Mouse (Mus musculus) megakaryocyte, adult 5-6 weeks (primary cell): ENCODE data around the gene Gm10663. TPM values are rescaled to one million over a fixed set of nuclear protein-coding genes. Genes with fewer than 3 reads are reported as not detected.

ENCODE experiments used
- ATAC-seq: 2 replicates; pipeline ENCODE4 v1.8.0; 2016; ENCODE audit warnings: mild to moderate bottlenecking, inconsistent platforms; ENCODE audit not compliant: poor library complexity, severe bottlenecking
- total RNA-seq, 2 experiments: library from RNA; stranded (forward) in 1 of 2; stranded (reverse) in 1 of 2; fragments of 153-499, 151-499 nt in 1 of 2; fragments of 221-1000, 200-1000 nt in 1 of 2; gene quantifications; 2 replicates each; pipeline versions ENCODE4 v1.2.3 to v1.2.4; 2015 to 2017

Gene Gm10663
- total RNA-seq (2015) (not detected in 2 replicates), total RNA-seq (2017) (not detected in 2 replicates)

DNA sequence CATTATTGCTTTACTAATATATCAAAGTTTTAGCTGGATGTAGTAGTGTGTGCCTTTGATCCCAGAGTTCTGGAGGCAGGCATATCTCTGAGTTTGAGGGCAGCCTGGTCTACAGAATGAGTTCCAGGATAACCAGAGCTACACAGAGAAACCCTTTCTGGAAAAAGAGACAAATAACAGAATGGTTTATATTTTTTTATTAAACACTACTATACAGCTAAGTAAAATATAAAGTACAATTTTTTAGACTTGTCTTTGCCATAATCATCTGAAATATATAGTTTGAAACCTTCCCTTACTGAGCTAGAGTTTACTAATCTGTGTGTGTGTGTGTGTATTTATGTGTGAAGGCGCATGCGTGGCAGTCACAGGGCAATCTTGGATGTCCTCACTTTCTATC, at the start of gene Gm10663:
Gene Gm10663, plus strand, starts transcription at position 301 of the 400 bp plus-strand sequence.
- ATAC-seq = no peak

DNA sequence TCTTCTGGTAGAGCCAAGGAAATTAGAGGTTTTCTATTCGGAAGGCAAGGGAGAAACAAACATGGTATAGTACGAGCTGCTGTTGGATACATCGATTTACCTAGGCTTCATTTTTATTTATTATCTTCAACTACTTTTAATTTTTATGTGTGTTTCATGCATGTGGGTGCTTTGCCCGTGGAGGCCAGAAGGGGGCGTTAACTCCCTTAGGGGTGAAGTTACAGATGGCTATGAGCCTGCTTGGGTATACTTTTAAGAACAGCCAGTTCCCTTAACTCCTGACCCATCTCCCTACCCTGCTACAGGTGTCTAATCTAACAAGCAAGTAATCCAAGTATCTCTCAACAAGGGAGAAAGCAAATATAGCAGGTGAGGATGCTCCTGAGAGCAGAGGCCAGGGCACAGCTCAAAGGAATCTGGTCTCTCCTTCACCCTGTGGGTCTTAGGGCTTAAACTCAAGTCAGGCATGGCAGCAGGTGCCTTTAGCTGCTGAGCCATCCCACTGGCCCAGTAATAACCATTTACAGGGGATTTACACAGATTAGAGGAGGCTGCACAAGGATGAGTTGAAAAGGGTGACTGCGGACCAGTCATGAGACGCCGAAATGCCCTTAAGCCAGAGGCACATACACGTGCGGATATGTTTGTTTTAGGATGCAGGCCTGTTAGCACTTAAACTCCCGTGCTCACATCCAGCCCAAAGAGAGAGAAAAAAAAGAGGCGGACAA, 45.7 kb upstream of the Gm10663 start:
- no peak for ATAC-seq

DNA sequence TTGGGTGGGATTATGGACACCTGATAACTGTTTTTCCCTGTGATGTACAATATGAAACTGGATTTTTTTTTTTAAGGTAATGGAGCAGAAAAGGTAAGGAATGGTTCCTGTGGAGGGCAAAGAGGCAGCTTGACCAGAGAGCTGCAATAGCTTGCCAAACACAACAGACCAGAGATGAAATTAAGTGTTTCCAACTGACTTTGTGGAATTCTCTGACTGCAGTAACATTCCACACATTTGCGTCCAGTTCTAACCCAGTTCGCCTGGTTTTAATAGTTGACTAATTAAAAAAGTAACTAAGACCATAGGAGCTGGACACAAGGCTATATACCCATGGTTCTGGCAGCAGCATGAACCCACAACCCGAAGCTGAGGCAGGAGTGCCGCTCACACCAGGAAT, 45.1 kb upstream of the Gm10663 start:
- no peak for ATAC-seq

DNA sequence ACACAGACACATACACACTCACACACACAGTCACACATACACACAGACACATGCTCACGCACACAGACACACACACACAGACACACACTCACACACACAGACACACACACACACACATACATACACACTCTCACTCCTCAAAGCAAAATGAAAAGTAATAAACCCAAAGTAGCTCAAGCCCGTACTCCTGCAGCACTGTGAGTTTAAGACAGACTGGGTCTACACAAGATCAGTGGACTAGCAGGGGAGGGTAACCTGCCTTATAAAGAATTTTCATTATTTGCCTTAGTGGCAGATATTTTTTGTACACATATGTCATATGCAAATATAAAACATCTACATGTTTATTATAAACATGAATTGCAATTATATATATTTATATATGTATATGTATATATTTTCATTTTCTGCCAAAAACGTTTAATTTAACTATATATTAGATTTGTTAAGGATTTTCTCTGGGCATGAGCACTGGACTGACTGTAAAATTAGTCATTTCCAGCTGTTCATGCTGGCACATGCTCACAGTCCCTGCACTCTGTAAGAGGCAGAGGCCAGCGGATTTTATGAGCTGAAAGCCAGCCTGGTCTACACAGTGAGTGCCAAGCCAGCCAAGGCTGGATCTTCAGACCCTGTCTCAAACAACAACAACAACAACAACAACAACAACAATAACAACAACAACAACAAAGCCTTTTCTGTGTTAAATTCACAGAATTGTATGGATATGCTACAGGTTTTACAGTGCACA, 43.9 kb upstream of the Gm10663 start:
- no peak for ATAC-seq

DNA sequence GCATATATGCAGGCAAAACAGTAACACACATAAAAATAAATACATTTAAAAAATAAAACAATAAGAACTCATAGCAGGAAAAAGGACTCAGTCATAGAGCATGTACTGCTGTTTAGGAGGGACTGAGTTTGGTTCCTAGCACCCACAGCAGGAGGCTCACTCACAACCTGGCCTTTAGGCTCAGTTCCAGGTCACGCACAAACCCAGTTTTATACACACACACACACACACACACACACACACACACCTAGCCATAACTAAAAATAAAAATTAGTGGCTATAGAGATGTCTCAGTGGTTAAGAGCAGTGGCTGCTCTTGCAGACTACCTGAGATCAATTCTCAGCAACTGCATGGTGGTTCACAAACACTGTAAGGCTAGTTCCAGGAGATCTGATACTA, 42.7 kb upstream of the Gm10663 start:
- no peak for ATAC-seq

DNA sequence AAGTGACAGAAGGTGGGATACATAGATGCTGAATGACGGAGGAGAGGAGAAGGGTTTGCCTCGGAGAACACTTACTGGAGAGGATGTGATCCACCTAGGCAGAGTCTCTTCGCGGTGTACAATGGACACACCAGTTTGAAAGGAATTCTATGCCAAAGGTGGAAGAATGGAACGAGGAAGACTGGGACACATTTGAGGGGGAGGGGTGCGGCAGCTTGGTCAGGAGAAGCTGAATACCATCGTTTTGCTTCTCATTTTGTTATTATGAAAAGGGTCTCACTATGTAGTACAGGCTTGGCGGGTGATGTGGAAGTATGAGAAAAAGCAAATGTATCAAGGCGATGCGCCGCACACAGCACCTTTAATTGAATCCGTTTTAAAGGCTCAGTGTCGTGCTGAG, 41.8 kb upstream of the Gm10663 start:
- ATAC-seq = no peak

DNA sequence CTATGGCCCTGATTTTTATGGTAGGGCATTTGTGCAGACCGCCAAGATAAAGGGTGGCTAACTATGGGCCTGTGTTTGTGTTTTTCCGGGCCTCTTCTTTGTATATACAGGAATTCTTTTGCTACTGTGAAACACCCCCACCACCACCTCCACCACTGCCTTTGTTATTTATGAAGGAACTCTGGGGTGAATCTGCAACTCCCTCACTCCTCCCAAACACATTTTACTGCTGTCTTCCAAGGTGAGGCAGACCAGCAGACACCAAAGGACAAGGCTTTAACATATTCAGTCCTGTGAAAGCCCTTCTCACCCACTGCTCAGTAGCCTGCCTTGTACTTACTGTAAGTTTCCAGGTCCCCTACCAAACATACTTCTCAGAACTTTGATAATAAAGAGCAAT, 40.7 kb upstream of the Gm10663 start:
- ATAC-seq = no peak

DNA sequence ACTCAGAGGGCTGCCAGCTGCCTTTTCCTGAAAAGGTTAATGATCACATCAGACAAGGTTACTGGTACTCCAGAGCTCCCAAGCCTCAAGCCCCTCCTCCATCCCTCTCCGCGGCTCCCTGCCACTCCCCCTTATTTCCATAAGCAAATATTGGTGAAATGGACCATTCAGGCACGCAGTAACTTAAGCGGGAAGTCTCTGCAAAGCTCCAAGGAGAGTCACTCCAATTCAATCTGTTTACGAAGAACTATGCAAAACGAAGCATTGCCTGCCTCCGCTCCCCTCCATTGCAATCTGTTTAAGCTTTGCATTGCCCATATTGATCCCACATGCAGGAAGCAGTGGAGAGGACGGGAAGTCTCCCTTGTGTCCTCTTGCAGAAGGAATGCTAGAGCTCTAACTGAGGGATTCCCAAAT, 37.7 kb upstream of the Gm10663 start, which contains the start of gene Apela:
Gene Apela, minus strand, starts transcription at position 220 of the 417 bp plus-strand sequence.
- ATAC-seq = no peak

DNA sequence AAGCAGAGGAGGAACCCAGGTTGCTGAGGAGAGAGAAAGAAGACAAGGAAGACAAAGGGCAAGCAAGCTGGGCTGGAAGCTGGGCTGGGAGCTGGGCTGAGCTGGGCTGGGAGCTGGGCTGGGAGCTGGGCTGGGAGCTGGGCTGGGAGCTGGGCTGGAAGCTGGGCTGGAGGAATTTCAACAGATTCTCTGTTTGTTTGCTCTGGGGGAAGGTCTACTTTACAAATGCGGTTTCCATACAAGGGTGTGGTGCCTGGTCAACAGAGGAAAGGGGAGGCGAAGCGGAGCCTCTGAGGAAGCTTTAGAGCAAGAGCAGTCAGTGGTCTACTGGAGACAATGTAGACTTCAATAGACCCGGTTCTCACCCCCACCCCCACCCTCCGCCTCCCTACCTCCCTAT, 28.3 kb upstream of the Gm10663 start:
- ATAC-seq = no peak

DNA sequence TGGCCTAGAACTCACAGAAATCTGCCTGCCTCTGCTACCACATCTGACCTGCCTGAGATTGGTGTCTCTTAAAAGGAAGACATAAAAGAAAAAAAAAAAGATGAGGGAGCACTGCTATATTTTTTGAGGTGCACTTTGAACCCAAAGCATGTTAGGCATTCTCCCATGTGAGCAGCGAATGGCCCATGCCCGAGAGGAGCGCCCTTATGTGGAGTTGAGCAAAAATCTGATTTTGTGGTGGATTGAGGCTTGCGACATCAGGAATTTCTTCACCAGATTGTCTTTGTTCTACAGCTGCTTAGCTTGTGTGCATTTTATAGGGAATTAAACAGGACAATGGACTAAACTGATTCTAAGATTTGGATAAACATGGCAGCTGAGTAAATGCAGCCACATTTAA, 27.6 kb upstream of the Gm10663 start:
- no peak for ATAC-seq

DNA sequence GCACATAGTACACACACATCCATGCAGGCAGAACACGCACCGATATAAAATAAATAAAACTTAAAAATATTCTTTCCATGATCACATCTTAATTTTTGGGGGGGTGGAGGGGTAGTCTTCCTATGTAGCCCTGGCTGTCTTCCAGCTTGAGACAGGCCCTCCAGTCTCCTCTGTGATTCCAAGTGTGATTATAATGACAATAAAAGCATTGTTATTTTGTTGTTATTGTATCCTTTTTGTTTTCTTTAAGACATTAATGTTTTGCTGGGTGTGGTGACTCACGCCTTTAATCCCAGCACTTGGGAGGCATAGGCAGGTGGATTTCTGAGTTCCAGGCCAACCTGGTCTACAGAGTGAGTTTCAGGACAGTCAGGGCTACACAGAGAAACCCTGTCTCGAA, 27.0 kb upstream of the Gm10663 start:
- ATAC-seq = no peak

DNA sequence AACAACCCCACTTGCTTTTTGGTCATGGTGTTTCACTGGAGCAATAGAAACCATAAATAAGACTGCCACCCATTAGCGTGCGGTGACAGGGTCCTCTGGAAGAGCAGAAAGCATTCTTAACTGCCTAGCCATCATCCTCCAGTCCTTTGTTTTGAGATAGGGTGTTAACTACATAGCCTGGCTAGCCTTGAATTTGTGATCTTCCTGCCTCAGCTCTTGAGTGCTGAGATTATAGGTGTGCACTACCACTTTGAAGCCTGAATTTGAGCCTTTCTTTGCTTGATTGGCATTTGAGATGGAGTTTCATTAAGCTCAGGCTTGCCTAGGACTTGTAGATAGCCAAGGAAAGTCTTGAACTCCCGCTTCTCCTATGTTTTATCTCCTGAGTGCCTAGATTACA, 21.3 kb upstream of the Gm10663 start:
- no peak for ATAC-seq

DNA sequence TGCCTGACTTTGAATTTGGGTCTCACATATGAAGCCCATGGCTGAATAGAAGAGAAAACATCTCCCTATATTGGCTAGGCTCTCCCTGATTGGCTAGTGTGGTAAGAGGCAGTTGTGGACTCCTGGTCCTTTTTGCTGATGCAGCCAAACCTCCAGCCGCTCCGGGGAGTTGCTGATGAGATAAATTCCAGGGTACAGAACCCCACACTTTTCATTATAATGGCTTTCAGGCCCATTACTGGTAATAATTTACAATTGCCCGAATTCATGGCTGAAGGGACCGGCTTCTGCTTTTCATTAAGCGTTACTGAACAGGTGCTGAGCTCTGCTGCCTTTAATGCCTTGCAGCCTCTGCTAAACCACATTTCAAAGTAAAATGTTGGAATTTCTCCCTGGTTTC, 20.9 kb upstream of the Gm10663 start:
- ATAC-seq = no peak

DNA sequence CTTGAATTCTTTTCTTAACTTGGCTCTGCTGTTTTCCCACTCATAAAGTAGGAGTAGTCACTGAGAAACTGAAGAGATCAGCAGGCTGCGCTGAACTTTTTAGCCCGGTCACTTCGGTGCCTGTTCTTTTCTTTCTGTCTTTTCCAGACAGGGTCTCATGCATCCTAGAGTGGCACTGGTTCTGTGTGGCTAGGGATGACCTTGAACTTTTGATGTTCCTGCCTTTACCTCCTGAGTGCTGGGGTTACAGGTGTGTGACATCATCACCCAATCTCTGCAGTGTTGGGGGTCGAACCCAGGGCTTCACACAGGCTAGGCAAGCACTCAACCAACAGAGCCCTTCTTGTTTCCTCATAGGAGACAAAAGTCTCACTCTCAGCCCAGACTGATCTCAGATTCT, 18.1 kb upstream of the Gm10663 start:
- ATAC-seq = no peak

DNA sequence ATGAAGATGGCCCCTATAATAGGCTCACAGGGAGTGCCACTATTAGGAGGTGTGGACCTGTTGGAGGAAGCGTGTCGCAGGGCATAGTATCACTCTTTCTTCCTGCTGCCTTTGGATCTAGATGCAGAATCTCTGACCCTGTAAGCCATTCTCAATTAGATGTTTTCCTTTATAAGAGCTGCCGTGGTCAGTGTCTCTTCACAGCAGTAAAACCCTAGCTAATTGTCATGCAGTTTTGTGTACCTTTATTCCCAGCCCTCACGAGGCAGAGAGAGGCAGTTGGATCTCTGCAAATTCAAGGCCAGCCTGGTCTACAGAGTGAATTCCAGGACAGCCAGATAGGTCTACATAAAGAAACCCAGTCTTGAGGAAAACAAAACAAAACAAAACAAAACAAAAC, 12.6 kb upstream of the Gm10663 start:
- ATAC-seq = no peak

DNA sequence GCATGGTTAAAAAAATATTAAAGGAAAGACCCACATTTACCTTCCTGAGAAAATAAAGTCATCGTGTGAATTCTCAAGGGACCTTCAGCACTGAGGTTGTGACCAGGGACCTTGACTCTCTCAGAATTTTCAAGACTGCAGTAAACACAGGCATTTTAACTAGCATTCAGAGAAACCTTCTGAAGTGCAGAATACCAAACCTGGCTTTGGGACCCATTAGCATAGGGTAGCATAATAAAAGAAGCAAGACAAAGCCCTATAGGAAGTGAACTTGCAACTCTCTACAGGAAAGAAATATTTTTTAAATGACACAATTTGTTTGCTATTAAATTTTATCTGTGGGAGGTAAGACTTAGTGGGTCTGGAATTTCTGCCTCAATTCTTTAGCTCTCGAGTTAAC, 10.8 kb upstream of the Gm10663 start:
- ATAC-seq = no peak

DNA sequence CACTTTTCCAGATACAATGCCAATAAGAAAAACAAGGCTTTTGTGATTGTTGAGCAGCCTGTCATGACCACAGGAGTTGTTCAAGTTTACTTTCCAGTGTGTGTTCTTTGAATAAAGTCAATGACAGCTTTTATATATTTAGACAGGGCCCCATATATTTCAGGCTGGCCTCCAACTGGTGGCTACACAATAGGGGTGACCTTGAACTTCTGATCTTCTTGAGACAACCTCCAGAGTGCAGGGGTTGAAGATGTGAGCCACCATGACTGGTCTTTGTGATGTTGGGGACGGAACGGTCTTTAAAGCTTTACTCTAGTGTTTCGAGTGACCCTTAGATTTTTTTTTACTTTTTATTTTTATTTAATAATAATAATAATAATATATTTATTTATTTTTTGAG, 9.2 kb upstream of the Gm10663 start:
- ATAC-seq = no peak

DNA sequence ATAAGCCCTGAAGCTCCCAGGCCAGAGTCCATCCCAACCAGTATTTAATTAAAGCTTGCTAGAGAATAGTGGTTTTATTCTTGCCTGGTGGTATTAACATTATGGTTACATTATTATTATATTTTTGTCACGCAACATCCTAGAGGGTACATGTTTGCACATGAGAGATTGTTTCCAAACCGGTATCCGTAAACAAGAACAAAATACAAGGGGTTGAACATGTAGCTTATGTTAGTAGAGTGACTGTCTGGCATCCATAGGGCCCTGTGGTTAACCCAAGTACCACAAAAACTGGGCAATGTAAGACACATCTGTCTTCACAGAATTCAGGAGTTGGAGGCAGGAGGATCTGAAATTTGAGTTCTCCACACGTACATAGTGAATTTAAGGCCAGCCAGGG, 7.8 kb upstream of the Gm10663 start:
- no peak for ATAC-seq

DNA sequence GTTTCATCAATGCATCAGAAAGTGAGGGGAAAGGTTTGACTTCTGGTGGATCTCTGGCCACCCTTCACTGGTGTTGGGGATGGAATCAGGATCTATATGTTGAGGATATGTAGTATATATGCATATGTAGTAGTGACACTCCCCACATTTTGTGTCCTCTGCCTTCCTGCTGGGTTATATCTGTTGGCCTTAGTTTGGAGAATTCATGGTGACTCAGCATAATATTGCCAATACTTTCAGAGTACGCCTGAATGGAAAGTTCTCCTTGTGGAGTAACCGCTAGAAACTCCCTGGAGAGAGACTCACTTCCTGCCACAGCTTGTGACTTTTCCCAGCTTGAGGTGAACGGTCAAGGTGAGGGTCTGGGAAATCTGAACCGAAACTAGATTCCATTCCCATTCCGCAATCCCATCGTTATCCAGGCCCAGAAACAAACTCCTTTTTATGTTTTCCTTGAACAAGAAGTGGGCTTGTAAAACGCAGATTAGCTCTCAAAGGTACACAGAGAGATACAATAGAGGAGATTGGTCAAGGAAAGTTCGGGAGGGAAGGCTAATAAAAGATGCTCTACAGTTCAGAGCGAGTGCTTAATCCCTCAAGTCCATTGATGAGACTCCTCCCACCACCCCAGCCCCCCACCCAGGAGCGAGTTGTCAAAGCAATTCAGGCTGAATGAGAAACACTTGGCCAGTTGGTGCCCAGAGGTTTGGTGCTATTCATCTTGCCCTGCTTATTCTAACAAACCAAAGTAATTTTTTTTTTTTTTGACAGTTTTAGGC, 7.0 kb upstream of the Gm10663 start:
- ATAC-seq = no peak

DNA sequence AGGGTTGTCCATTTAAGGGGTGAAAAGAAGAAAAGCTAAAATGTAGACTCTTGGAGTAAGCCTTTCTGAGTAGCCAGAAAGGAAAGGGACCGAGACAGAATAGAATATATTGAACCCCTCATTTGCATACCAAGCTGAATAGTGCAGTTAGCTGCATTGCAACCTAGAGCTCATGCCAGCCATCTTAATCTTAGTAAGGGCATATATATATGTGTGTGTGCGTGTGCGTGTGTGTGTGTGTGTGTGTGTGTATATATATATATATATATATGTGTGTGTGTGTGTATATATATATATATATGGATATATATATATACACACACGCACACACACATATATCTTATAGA, 6.4 kb upstream of the Gm10663 start:
- no peak for ATAC-seq

DNA sequence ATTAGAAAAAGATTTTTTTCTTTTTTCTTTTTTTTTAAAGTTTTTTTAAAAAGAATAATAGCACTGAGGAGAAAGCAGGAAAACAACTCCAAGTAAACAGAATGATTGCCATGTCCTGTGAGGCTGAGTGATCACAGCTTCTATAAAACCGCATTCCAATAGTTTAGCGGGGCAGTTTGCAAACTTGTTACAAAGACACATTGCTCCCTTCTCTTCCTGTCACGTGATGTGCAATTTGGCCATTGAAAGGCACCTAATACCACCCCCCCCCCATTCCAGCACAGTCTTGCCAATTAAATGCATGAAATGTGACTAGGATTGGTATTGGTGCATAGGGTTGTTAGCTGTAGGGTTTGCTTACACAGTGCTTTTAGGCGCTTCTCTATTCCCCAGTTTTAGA, 3.8 kb upstream of the Gm10663 start:
- ATAC-seq = no peak

DNA sequence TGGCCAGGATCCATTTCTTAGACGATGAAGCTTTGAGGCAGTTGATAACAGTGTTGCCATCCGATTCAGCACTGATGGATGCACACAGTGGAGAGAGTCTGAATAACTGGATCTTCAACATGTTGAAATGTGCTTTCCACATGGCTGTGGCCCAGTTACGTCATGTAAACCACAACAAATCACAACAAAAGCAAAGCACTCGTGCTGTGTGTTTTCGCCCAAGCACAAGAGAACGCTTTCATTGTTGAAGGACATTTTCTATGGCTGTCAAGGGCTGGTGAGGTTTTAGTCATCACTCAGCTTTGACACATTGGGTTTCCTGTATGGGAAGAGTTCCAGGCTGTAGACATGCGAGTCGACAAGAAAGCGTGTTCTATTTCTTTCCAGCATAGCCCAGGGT, 5.9 kb downstream of the Gm10663 start:
- no peak for ATAC-seq
